Mouse (Mus musculus) heart, embryonic 16.5 days (tissue): ENCODE measurements around the gene Pdcd7. TPM values are rescaled to one million over a fixed set of nuclear protein-coding genes. Genes with fewer than 3 reads are reported as not detected.

Experiments
- ATAC-seq: fragments of 200-750 bp; cut with Nextera tagmentation; replicated peaks from 2 replicates; pipeline ENCODE4 v1.8.0; 2017; ENCODE audit warnings: moderate number of reproducible peaks; ENCODE audit not compliant: insufficient read depth, low FRiP score; ENCODE audit errors: extremely low read depth
- H3K27ac ChIP-seq: fragments of 300-500 bp; sonication (generic); 2 replicates; pipeline ENCODE4 v1.5.1; 2014; ENCODE audit warnings: mild to moderate bottlenecking, low read length, control low read depth, moderate library complexity
- H3K27me3 ChIP-seq: fragments of 300-500 bp; sonication (generic); 2 replicates; pipeline ENCODE4 v1.6.1; 2014; ENCODE audit warnings: low read length, mixed read lengths; ENCODE audit not compliant: control insufficient read depth, insufficient read depth
- H3K36me3 ChIP-seq: fragments of 300-500 bp; sonication (generic); 2 replicates; pipeline ENCODE4 v1.6.1; 2014; ENCODE audit not compliant: control insufficient read depth, insufficient read depth
- H3K4me1 ChIP-seq: fragments of 300-500 bp; sonication (generic); 2 replicates; pipeline ENCODE4 v1.6.1; 2014; ENCODE audit warnings: low read length, mixed read lengths; ENCODE audit not compliant: control insufficient read depth, insufficient read depth
- H3K4me2 ChIP-seq: fragments of 300-500 bp; sonication (generic); 2 replicates; pipeline ENCODE4 v1.6.1; 2014; ENCODE audit warnings: low read depth, mild to moderate bottlenecking, control low read depth, low read length
- H3K4me3 ChIP-seq: fragments of 300-500 bp; sonication (generic); 2 replicates; pipeline ENCODE4 v1.5.1; 2014; ENCODE audit warnings: mild to moderate bottlenecking, control low read depth, low read length
- H3K9ac ChIP-seq: fragments of 300-500 bp; sonication (generic); 2 replicates; pipeline ENCODE4 v1.6.1; 2014; ENCODE audit warnings: low read length, control low read depth
- H3K9me3 ChIP-seq: fragments of 300-500 bp; sonication (generic); replicated peaks from 2 replicates; pipeline ENCODE4 v1.6.1; 2016; ENCODE audit warnings: low read length; ENCODE audit not compliant: control insufficient read depth
- WGBS: fragments of 180-500 bp; shearing (Covaris S2); extraction: QIAGEN DNeasy Blood & Tissue Kit; methylation state at CpG from one replicate; pipeline ENCODE4 v1.1.7; 2014; 5-methylcytosine and 5-hydroxymethylcytosine counted together
- polyA plus RNA-seq: library from polyadenylated mRNA; unstranded; fragments of >200 nt; fragmentation: Nextera tagmentation; extraction: Ambion mirVana; gene quantifications from 2 replicates; pipeline ENCODE4 v1.2.1, GENCODE M21; 2015

The Pdcd7 gene
- polyA plus RNA-seq, 1 experiment from 2014 or later: 5.3 TPM

DNA sequence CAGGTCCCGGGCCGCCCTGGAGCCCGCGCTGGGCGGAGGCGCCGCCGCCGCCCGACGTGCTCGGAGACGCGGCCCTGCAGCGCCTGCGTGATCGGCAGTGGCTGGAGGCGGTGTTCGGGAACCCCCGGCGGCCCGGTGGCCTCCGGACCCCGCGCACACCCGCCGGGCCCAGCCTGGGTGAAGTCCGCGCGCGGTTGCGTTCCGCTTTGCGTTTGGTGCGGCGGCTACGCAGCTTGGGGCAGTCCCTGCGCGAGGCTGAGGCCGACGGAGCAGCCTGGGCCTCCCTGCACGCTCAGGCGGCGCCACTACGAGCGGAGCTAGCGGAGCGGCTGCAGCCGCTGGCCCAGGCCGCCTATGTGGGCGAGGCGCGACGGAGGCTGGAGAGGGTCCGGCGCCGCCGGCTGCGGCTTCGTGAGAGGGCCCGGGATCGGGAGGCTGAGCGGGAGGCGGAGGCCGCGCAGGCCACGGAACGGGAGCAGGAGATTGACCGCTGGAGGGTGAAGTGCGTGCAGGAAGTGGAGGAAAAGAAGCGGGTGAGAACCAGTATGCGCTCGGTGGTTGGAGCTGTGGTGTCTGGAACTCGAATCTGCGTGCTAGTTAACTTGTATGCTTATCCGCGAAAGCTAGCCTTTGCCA, 690 bp downstream of the Pdcd7 start:
- H3K36me3 ChIP-seq: no peaks in the 10 kb centered on the region
- 0 out of 2 replicates have a peak, but pooled peaks cover 7% of the 10 kb centered on the region for H3K9me3 ChIP-seq
- ATAC-seq: peak; percentile 54
- H3K9ac ChIP-seq: peak overlapping the region; percentile 95
- H3K27ac ChIP-seq: peak overlapping the region; percentile 96
- WGBS: under 1% methylated on average over 77 of the region's 77 CpGs
- peak overlapping the region; percentile 93 for H3K4me3 ChIP-seq
- H3K4me2 ChIP-seq: peak overlapping the region; percentile 74
- no peaks in the 10 kb centered on the region for H3K27me3 ChIP-seq
- peaks cover 13% of the 10 kb centered on the region for H3K4me1 ChIP-seq

DNA sequence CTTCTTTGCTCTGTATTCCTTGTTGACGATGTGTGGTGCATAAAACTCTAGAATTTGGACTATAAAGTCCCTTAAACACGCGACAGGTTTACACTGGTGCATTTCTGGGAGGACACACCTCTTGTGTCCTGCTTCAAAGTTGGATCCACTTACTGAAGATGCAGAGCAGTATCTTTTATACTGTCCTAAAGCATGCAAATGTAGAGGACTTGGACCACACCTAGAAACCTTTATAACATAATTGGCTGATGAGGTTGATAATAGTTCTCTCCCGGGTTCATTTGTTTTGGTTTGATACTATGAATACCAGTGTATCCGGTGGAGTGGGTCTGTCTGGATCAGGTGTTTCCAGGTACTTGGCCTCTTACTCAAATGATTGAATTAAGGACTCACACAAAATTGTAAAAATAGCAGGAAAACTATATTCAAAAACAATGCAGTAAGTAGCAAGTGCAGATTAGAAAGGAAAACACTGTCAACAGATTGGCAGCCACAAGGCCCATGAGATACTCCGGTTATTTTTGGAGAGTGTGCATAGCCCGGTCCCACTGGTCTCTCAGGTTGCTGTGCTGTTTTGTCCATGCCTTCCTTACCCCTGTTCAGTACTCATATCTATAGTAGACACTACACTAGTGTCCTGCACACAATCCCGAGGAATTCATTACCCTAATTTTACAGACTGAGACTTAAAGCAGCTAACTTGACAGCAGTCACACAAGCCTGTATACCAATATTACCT, 1.4 kb downstream of the Pdcd7 start:
- no peak for ATAC-seq
- Histone ChIP-seq H3K27ac (peak overlapping the region; percentile 96), H3K36me3 (no peaks in the 10 kb centered on the region), H3K4me1 (peaks cover 13% of the 10 kb centered on the region), H3K9ac (peak overlapping the region; percentile 95), H3K4me3 (peak overlapping the region; percentile 93), H3K9me3 (0 out of 2 replicates have a peak, but pooled peaks cover 7% of the 10 kb centered on the region), H3K27me3 (no peaks in the 10 kb centered on the region), H3K4me2 (peak overlapping the region; percentile 74)
- WGBS: 24% methylated on average over 8 of the region's 8 CpGs

DNA sequence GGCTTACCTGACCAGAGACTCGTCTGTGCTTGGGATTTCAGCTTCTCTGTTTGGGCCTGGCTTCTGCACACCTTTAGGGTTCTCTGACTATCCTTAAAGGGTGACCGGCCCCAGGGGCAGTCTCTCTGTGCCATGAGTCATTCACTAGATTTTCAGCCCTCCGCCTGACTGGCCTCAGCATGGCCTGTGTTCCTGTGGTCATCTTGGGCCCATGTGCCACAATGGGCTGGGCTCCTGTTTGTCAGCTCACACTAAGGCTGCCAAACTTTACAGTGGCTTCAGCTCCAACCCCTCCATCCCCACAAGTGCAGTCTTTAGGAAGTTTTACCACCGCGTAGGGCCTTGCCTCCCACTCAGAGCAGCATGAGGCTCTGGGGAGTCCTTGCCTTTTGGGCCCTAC, 7.3 kb downstream of the Pdcd7 start:
- Histone ChIP-seq H3K4me1 (peaks cover 3% of the 10 kb centered on the region; the same call in 1 of the 2 replicates), H3K27me3 (no peaks in the 10 kb centered on the region), H3K4me3 (no peak overlapping the region), H3K27ac (no peak overlapping the region), H3K9me3 (no peaks in the 10 kb centered on the region), H3K4me2 (no peak overlapping the region), H3K9ac (no peak overlapping the region), H3K36me3 (peaks cover 22% of the 10 kb centered on the region)
- no peak for ATAC-seq
- WGBS: 79% methylated on average over 5 of the region's 5 CpGs

DNA sequence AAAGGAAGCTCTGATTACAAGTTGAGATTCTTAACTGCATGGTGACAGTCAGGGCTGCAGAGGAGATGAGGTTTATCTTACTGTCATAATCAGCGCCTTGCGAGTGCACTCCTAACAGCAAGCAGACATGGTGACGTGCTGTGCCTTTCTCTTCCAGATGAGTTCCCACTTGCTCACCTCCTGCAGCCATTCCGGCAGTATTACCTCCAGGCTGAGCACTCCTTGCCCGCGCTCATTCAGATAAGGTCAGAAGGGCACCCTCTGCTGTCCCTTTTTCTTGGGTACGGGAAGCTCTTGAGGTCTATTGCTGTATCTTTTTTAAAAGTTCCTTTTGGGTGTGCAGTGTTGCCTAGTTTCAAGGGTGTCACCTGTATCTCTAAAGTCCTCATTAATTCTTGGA, 10.7 kb downstream of the Pdcd7 start:
- no peak overlapping the region for H3K9ac ChIP-seq
- peaks cover 41% of the 10 kb centered on the region for H3K36me3 ChIP-seq
- no peak overlapping the region for H3K27ac ChIP-seq
- no peak overlapping the region for H3K4me3 ChIP-seq
- peaks cover 11% of the 10 kb centered on the region for H3K4me1 ChIP-seq
- H3K4me2 ChIP-seq: no peak overlapping the region
- 79% methylated on average over 7 of the region's 7 CpGs for WGBS
- H3K9me3 ChIP-seq: no peaks in the 10 kb centered on the region
- H3K27me3 ChIP-seq: no peaks in the 10 kb centered on the region
- ATAC-seq: no peak

DNA sequence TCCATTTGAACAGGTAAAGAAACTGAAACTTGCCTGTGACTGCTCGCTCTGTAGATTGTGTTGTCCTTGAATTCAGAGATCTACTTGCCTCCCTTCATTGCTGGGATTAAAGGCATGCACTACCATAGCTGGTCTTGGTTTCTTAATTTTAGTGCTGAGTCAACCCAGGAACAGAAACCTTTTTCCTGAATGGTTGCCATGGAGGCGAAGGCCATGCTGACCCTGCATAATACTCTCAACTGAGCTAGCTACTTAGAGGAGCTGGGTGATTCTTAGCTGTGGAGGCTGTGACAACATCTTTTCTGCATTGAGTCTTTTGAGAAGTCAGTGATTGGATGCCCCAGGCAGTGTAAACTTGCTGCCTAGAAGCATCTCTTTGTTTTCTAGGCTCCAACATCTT, 11.1 kb downstream of the Pdcd7 start:
- H3K9ac ChIP-seq: no peak overlapping the region
- 92% methylated on average over 2 of the region's 2 CpGs for WGBS
- H3K36me3 ChIP-seq: peaks cover 45% of the 10 kb centered on the region
- no peak for ATAC-seq
- H3K4me1 ChIP-seq: peaks cover 11% of the 10 kb centered on the region
- no peaks in the 10 kb centered on the region for H3K9me3 ChIP-seq
- H3K27me3 ChIP-seq: no peaks in the 10 kb centered on the region
- no peak overlapping the region for H3K4me3 ChIP-seq
- H3K4me2 ChIP-seq: no peak overlapping the region
- H3K27ac ChIP-seq: no peak overlapping the region

DNA sequence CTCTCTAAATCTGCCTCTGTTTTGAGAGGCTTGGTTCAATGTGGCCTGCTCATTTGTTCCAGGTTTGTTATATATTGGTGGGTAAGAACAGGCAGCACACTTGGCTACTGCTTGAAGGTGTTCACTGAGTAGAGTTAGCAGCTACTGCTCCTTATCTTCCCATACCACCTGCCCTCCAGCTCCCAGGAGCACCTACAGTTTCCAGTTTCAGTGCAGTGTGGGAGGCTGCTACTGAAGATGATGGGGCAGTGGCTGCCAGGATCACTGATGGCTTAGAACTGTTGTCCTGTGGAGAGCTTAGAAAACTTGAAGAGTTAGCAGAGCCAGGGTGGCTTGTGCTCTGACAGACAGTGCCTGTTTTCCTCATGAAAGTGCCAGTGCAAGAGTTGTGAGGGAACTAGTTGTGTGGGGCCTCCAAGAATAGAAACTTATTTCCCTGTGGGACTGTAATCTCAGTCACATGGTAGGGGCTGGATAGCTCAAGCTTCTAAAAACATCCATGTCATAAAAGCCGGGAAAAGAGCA, 13.1 kb downstream of the Pdcd7 start:
- 0 out of 2 replicates have a peak overlapping the region, but pooled peaks have one; percentile 4 for H3K9ac ChIP-seq
- H3K4me3 ChIP-seq: no peak overlapping the region

DNA sequence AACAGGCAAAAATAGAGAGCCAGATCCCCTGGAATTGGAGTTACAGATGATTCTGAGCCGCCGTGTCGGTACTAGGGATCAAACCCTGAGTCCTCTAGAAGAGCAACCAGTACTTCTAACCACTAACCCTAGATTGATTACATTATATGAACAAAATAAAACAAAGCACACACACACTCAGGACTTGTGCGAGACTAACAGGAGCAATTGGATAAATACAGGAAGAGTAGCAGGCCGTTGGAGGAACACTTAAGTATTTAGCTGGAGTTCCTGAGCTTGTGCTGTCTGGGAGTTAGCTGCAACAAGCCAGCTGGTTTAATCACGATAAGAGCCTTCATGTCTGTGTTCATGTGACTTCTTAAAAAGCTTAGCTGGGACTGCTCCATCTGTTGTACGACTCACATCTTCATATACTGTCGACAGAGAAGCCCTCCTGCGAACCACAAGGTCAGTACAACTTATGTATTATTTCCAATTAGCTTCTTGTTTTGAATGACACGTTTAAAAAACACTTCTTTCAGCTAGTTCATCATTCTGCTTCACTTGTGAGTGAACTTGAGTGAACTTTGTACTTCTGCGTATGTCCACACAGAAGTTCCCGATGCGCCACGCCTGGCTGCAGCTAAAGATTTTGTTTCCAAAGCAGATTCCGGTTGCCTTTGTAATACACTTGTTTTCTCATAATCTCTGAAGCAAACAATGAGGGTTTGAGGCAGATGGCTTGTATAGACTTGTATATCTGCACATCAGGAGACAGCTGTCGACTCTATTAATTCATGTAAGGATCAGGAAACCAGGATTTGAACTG, 14.9 kb downstream of the Pdcd7 start, which contains the start of gene Ubap1l:
Ubap1l (plus strand) TSS at position 401 of the 808 bp plus-strand sequence.
- no peak within 1 kb of the TSS for H3K9ac ChIP-seq
- H3K36me3 ChIP-seq: peaks cover 40% of the 10 kb centered on the region
- no peak within 1 kb of the TSS for H3K4me3 ChIP-seq
- no peak for ATAC-seq
- H3K9me3 ChIP-seq: no peaks in the 10 kb centered on the region
- no peak within 1 kb of the TSS for H3K4me2 ChIP-seq
- H3K4me1 ChIP-seq: peaks cover 22% of the 10 kb centered on the region
- no peaks in the 10 kb centered on the region for H3K27me3 ChIP-seq
- no peak within 1 kb of the TSS for H3K27ac ChIP-seq
- WGBS: 79% methylated on average over 16 of the region's 16 CpGs

More for the DNA sequence above, 13.1 kb downstream of the Pdcd7 start:
- Histone ChIP-seq H3K27me3 (no peaks in the 10 kb centered on the region), H3K36me3 (peaks cover 47% of the 10 kb centered on the region), H3K4me2 (peak overlapping the region; percentile 19; the same call in 1 of the 2 replicates), H3K9me3 (no peaks in the 10 kb centered on the region), H3K27ac (peak overlapping the region; percentile 82), H3K4me1 (peaks cover 18% of the 10 kb centered on the region)
- 38% methylated on average over 1 of the region's 1 CpGs for WGBS
- ATAC-seq: peak; percentile 72

DNA sequence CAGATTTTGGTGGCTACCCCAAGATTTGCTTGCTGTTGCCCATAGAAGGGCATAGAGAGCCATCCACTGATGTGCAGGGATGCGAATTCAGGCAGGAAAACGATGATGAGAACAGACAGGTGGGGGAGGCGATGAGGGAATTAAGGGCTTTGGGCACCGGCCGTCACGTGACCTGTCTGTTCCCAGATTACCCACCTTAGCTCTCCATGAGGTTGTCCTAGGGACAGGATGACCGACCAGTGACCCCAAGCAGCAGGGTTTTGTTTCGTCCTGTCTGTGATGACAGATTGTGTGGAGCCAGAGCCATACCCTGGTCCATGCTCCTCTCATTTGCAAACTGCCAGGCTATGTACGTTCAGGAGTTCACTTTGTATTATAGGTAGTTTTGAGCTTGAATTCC, 17.8 kb downstream of the Pdcd7 start:
- ATAC-seq: peak; percentile 72; the same call in 1 of the 2 replicates
- no peaks in the 10 kb centered on the region for H3K27me3 ChIP-seq
- peaks cover 19% of the 10 kb centered on the region for H3K4me1 ChIP-seq
- H3K27ac ChIP-seq: no peak overlapping the region
- 34% methylated on average over 9 of the region's 9 CpGs for WGBS
- H3K9me3 ChIP-seq: no peaks in the 10 kb centered on the region
- H3K4me2 ChIP-seq: no peak overlapping the region
- no peak overlapping the region for H3K9ac ChIP-seq
- no peak overlapping the region for H3K4me3 ChIP-seq
- H3K36me3 ChIP-seq: peaks cover 25% of the 10 kb centered on the region
